Mouse (Mus musculus): ENCODE data around the gene Arpc1b.

- TF ChIP-seq CTCF (IDR thresholded peaks at IDR 0.05; ENCODE audit: insufficient read depth, low read depth, low read length) (no peak), POLR2A (IDR thresholded peaks at IDR 0.05; ENCODE audit: insufficient read depth, low read depth, low read length) (no peak)
Measured at GRCm38 (mm10) chr5:145105694-145106275, 8.2 kb upstream of the Arpc1b start.
